Mouse (Mus musculus) adipose tissue, adult 10 weeks (tissue): ENCODE data around the gene Mettl4. TPM values are rescaled to one million over a fixed set of nuclear protein-coding genes. Genes with fewer than 3 reads are reported as not detected.

ENCODE experiments used
- polyA plus RNA-seq: library from polyadenylated mRNA; stranded (reverse); fragments of 350-450 nt; fragmentation: Illumina TruSeq; extraction: RNeasy Lipid Tissue Mini Kit (QIAGEN cat#74804); gene quantifications from one replicate; pipeline ENCODE4 v1.2.3, GENCODE M21; 2014; ENCODE audit warnings: low read depth, low replicate concordance

The Mettl4 gene
- polyA plus RNA-seq = 8.0 TPM

GRCm38 (mm10) chr17:94749466-94750135, at the start of gene Mettl4:
TSS of gene Mettl4 (minus strand) at chr17:94750019.

